Mouse (Mus musculus): ENCODE data around the gene Hao1.

GRCm38 (mm10) chr2:134498450-134498849, 55.7 kb downstream of the Hao1 start:
- no peak for TF ChIP-seq CTCF (IDR thresholded peaks at IDR 0.05; ENCODE audit: borderline replicate concordance, extremely low read depth, insufficient read depth, insufficient read length)
- no peak for TF ChIP-seq POLR2A (IDR thresholded peaks at IDR 0.05; ENCODE audit: borderline replicate concordance, extremely low read depth, insufficient read depth, insufficient read length, poor library complexity, severe bottlenecking)

Data from brain, embryonic 14.5 days (tissue).